Mouse (Mus musculus) cerebellum, adult 11 months (tissue): ENCODE measurements at regions not wholly inside any gene's neighbourhood (a gene's known extent, or its start where the extent isn't known, plus 50 kb on each side); places are given as distances from the start of the nearest gene placed in this dataset.

Experiments
- DNase-seq: peaks from one replicate; pipeline ENCODE4 v3.0.0; 2022

GRCm38 (mm10) chr15:96129699-96130098 is 157.6 kb upstream of the Arid2 start:
- DNase-seq = no peak

- DNase-seq = no peak
These were observed 156.8 kb upstream of the Arid2 start for GRCm38 (mm10) chr15:96130531-96130930.

GRCm38 (mm10) chr15:96131582-96132091 is 155.7 kb upstream of the Arid2 start:
- no peak for DNase-seq

GRCm38 (mm10) chr15:96132636-96133035 is 154.7 kb upstream of the Arid2 start:
- DNase-seq = no peak

- DNase-seq = no peak
These were observed 152.0 kb upstream of the Arid2 start for GRCm38 (mm10) chr15:96135250-96135731.

DNA sequence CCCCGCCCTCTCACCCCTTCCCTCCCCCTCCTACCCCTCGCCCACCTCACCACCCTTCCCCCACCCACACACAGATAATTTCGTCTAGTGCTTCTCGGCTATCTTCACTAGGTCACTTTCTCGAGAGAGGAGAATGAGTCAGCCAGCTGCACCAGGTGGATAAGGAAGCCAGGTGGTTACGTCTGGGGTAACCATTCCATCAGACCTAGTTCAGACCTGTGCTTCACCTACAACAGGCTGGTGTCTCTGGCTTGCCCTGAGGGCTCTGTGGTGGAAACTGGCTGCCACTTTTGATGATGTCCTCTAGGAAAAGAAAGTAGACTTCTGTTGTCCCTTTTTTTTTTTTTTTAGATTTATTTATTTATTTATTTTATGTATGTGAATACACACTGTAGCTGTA is 151.5 kb upstream of the Arid2 start:
- DNase-seq = no peak

GRCm38 (mm10) chr15:96137534-96137933 is 149.8 kb upstream of the Arid2 start:
- DNase-seq = no peak

DNA sequence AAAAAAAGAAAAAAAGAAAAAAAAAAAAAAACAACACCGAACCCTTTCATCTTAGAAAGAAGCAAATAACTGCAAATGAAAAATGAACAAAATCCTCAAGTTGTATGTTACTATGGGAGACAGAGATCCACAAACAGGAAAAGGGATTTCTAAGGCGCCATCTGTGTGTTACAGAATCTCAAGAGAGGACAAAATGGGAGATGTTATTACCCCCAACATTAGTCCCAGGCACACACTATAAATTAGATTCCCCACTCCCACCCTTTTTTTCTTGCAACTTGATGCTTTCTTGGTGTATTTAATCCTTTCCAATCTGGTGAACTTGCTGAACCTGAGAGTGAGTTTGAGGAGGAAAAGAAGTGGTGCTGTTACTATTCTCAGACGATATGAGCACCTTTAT is 149.4 kb upstream of the Arid2 start:
- DNase-seq = no peak

DNA sequence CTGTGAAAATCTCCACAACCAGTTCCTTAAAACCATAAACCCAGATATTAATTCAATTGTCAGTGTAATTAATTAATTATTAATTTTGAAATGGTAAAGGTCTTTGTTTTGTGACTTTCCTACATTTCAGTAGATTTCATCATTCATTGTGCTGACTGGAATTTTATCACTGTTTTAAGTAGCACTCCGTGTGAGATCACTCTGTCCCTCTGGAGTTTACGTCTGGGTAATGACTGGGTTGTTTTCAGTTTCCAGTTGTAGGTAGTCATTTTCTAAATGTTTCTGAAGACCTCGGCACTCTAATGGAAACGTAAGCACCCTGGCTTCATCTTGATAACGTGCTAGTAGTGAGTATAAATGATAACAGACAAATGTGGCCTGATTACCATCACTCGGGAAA is 133.8 kb upstream of the Arid2 start:
- DNase-seq = no peak

DNA sequence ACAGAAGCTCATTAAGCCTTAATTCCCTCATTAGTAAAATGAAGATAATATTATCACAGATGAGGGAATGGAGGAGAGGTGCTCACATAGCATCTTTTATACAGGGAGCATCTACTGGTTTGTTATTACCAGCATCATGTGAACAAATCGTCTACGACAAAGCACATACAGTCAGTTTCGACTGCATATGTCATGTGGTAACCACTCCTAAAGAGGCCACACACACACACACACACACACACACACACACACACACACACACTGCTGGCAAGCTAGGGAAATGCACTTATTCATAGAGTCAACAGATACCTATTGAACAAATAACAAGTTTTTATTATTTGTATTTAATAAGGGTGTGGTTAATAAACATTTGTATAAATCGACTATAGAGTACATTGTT is 129.0 kb upstream of the Arid2 start:
- no peak for DNase-seq

GRCm38 (mm10) chr15:96164771-96165431 is 122.4 kb upstream of the Arid2 start:
- DNase-seq = no peak

- DNase-seq = no peak
These were observed 120.1 kb upstream of the Arid2 start for GRCm38 (mm10) chr15:96167256-96167655.

DNA sequence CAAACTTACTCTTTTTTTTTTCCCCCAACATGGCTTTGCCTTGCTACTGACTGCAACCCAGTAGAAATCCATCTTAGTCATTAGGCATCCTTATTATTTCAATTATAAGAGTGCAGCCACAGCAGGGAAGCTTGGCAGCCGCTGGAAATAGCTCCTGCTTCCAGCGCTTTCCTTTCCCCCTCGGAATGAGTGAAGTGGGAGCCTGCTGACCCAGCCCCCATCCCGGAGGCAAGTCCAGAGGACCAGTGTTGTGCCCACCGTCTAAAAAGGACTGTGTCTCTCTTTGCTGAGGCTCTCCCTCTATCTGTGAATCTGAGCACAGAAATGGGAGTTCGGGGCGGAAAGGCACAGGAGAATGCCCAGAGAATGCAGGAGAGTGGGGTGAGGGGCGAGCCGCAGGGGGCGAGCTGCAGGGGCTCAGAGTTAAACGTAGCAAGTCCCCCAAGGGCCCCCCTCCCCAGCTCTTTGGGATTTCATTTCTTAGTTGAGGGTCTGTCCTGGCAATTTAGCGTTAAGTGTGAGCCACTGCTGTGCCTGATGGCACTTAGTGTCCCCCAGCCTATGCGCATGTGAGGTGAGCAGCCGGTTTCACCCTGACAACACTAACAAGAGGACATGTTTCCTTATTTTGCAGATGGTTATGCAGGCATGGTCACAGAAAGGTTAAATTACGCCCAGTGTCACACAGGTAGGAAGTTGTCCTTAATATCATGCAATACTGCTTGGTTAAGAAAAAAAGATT is 117.4 kb upstream of the Arid2 start:
- DNase-seq = no peak

DNA sequence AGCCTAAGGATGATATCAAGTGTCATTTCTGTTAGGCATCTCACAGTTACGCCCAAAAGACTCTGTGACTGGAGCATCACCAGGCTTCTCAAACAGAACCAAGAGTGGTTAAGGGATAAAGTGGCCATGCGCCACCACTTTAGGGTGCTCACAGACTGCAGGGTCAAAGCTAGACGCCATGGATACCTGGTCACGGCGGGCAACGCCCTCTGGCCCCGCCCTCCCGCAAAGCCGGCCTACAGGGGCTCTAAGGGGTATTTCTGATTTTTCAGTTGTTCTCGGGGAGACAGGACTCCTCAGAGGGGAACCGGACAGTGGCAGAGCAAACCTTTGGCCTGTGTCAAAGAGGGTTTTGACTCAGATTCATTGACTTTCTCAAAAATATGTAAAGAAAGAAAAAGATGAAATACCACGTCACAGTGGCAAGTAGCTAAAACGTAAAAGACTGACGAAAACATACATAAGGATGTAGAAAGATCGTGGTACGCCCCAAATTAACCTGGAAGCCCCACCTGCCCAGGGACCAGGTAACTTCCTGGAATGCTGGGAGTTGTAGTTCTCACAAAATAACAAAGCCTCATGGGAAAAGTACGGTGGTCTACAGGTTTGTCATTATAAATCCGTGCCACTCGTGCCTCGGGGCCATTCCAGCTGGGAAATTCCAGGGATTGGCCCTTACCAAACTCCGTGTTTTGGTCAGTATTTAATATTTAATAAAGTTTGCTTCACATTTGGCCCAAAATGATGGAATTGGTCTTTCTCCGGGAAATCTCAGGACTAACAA is 116.1 kb upstream of the Arid2 start:
- DNase-seq = peak; percentile 32

GRCm38 (mm10) chr15:96177911-96178310 is 109.4 kb upstream of the Arid2 start:
- DNase-seq = no peak

GRCm38 (mm10) chr15:96178374-96179109 is 108.8 kb upstream of the Arid2 start:
- no peak for DNase-seq

- no peak for DNase-seq
These were observed 107.8 kb upstream of the Arid2 start for GRCm38 (mm10) chr15:96179511-96179910.

- DNase-seq = no peak
These were observed 107.3 kb upstream of the Arid2 start for GRCm38 (mm10) chr15:96180036-96180435.

- no peak for DNase-seq
These were observed 106.3 kb upstream of the Arid2 start for GRCm38 (mm10) chr15:96180977-96181376.

- no peak for DNase-seq
These were observed 105.0 kb upstream of the Arid2 start for GRCm38 (mm10) chr15:96182313-96182712.

GRCm38 (mm10) chr15:96183069-96183468 is 104.2 kb upstream of the Arid2 start:
- no peak for DNase-seq

GRCm38 (mm10) chr15:96184666-96185065 is 102.7 kb upstream of the Arid2 start:
- no peak for DNase-seq

GRCm38 (mm10) chr15:96185429-96185828 is 101.9 kb upstream of the Arid2 start:
- DNase-seq = no peak
